Mouse (Mus musculus) erythroid progenitor cell, adult 5-6 weeks (primary cell): ENCODE results near the gene Phkg1. TPM values are rescaled to one million over a fixed set of nuclear protein-coding genes. Genes with fewer than 3 reads are reported as not detected.
"Not testable (repeated sequence)": the region's sequence is repeated elsewhere in the genome, so short reads cannot be mapped to it uniquely, and the experiment has no call there.

ENCODE experiments used
- ATAC-seq: replicated peaks from 2 replicates; pipeline ENCODE4 v1.8.0; 2016; ENCODE audit warnings: moderate number of reproducible peaks, mild to moderate bottlenecking, moderate TSS enrichment, inconsistent platforms; ENCODE audit not compliant: poor library complexity, low FRiP score, severe bottlenecking
- total RNA-seq, 2 experiments: library from RNA; stranded (forward) in 1 of 2; stranded (reverse) in 1 of 2; fragments of 150-400 nt in 1 of 2; fragments of 186-747, 209-891 nt in 1 of 2; gene quantifications; 2 replicates each; pipeline versions ENCODE4 v1.2.3 to v1.2.4; 2015 to 2017; ENCODE audit warnings: low replicate concordance in 2 of 2

Gene Phkg1
- total RNA-seq, 2 experiments from 2014 or later: 0.61 TPM; not detected in 1

- ATAC-seq: no peak
Observed at GRCm38 (mm10) chr5:129909147-129909546, 10.8 kb upstream of the Phkg1 start.

GRCm38 (mm10) chr5:129908242-129908965, 10.1 kb upstream of the Phkg1 start, which contains the start of gene Nupr1l:
TSS of gene Nupr1l (plus strand) at chr5:129908540.
- ATAC-seq: peak; percentile 98

GRCm38 (mm10) chr5:129907775-129908174, 9.4 kb upstream of the Phkg1 start:
- no peak for ATAC-seq

- ATAC-seq: peak; percentile 100
Observed at GRCm38 (mm10) chr5:129895198-129896088, 2.9 kb downstream of the Phkg1 start, which contains the start of gene Zbed5. TSS of gene Zbed5 (plus strand) at chr5:129895723.

- ATAC-seq: not testable (repeated sequence)
Observed at GRCm38 (mm10) chr5:129890390-129890789, 8.0 kb downstream of the Phkg1 start.

GRCm38 (mm10) chr5:129886911-129887636, 11.3 kb downstream of the Phkg1 start, which contains the start of gene Chchd2:
TSS of gene Chchd2 (minus strand) at chr5:129887470.
- peak; percentile 99 for ATAC-seq

GRCm38 (mm10) chr5:129886271-129886670, 12.1 kb downstream of the Phkg1 start:
- ATAC-seq: no peak

- ATAC-seq: no peak
Observed at GRCm38 (mm10) chr5:129879888-129880287, 18.5 kb downstream of the Phkg1 start.

GRCm38 (mm10) chr5:129878946-129879345, 19.4 kb downstream of the Phkg1 start:
- ATAC-seq: 0 out of 2 replicates have a peak, but pooled peaks have one; percentile 32

GRCm38 (mm10) chr5:129877731-129878455, 20.5 kb downstream of the Phkg1 start:
- ATAC-seq: no peak

GRCm38 (mm10) chr5:129875098-129875497, 23.3 kb downstream of the Phkg1 start:
- ATAC-seq: no peak

- no peak for ATAC-seq
Observed at GRCm38 (mm10) chr5:129873942-129874341, 24.4 kb downstream of the Phkg1 start.

GRCm38 (mm10) chr5:129871238-129871637, 27.1 kb downstream of the Phkg1 start:
- no peak for ATAC-seq

- ATAC-seq: no peak
Observed at GRCm38 (mm10) chr5:129869238-129869995, 28.9 kb downstream of the Phkg1 start.

GRCm38 (mm10) chr5:129865841-129866240, 32.5 kb downstream of the Phkg1 start:
- no peak for ATAC-seq

- 0 out of 2 replicates have a peak, but pooled peaks have one; percentile 39 for ATAC-seq
Observed at GRCm38 (mm10) chr5:129864467-129864866, 33.9 kb downstream of the Phkg1 start.

GRCm38 (mm10) chr5:129862325-129862724, 36.0 kb downstream of the Phkg1 start:
- ATAC-seq: no peak

- ATAC-seq: no peak
Observed at GRCm38 (mm10) chr5:129856414-129856813, 41.9 kb downstream of the Phkg1 start.
